Mouse (Mus musculus): ENCODE measurements around the gene Pigr.

Pigr gene

DNA sequence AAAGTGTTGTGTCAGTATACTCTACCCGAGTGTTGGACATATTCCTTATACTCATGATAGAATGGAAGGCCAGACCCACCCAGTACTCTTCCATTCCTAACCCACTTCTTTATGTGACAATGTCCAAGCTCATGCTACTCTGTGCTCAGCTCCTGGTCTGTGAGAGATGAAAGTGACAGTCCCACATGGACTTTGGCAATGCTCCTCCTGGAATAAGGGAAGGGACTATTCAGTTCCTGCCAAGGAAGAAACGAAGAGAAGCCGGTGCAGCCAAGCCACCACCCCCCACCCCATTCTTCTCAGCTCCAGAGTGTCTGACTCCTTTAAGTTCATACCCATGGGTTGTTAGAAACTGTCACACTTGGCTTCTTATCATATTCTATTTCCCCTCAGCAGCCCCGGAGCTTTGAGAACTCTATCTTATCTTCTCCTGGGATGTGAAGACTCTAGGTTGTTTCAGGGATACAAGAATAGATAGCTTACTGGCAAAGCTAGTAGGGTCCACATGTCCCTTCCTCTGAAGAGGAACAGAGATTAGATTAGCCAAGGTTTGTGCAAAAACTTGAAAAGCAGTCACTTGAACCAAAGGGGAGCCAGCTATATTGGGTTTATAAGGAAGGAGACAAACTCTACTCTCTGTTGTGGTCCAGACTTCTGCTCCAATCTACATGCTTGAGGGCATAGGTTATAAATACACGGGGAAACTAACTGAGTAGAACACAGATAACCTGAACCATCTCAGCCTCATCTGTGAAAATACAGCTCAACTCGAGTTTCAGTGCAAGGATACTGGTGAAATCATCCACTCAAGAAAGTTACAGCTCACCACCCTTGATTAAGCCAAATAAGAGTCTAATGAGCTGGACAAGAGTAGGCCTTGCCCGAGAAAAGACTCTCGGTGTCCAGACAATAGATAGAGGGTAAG, 3.7 kb downstream of the Pigr start:
- DNase-seq (ENCODE audit: low read depth, low spot score) = no peak

DNA sequence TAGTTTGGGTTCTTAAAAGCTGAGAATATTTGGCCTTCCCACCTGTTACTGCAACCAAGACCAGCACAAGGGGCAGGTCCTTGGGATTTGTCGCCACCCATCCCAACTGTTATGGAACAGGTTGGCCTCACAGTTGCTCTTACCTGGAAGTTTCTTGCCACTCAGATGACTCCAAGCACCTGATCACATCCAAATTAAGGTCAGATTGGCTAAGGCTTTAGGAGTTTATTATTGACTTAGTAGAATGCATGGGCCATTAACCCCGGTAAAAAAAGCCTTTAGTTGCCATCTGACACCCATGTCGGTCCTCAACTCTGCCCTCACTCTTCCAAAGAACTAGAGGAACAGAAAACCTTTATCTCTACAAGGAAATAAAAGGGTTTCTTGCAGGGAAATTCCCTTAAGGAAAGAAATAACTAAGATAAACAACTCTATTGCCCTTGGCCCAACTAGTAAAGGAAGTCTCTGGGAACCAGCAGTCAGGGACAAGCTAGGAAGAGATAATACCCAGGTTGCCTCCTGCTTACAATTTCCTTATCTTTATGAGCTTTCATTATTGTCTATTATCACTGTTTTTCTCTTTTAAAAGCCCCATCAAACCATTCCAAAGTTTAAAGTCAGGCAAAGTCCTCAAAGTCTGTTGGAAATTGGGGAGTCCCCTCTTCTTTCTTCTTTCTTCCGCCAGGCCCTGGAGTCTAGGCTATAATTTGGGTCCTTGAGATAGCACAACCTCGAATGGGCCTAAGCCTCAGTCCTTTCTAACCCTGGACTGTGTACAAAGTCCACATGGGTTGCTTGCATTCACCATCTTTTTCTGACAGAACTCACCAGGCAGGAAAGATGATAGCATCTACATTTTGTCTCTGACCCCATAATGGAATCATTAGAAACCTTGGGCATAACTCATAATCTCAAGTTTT, 6.0 kb downstream of the Pigr start:
- DNase-seq (ENCODE audit: low read depth, low spot score) = no peak

DNA sequence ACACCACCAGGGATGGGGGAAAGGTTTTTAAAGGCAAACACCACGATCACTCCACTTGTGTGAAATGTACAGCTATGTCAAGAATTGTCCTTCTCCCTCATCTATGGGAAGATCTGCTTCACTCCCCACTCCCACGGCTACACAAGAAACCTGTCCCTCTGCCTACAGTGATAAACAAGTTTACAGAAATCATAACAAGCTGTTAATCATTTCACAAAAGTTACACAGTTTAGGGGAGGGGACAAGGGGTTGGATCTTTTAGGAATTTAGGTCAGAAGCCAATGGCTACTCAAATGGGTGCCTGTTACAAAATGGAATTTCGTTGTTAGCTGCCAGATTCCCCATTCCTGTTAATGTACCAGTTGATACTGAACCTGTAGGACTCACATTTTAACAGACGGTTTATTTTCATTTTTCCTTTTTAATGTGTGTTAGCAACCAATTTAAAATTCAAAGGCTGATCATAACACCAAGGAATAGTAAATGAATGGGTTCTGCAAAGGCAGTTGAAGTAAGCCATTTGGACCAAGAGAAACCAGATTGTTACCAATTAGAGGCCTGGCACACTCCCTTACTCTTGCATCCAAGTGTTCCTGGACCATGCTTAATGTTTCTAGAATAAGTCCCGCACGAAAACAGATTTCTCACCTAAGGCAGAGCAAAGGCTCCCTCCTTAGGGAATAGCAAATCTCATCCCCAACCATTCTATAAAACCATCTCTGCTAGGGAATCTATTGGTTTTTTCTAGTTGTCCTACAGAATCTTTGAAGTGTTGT, 8.9 kb downstream of the Pigr start:
- no peak for DNase-seq (ENCODE audit: low read depth, low spot score)

DNA sequence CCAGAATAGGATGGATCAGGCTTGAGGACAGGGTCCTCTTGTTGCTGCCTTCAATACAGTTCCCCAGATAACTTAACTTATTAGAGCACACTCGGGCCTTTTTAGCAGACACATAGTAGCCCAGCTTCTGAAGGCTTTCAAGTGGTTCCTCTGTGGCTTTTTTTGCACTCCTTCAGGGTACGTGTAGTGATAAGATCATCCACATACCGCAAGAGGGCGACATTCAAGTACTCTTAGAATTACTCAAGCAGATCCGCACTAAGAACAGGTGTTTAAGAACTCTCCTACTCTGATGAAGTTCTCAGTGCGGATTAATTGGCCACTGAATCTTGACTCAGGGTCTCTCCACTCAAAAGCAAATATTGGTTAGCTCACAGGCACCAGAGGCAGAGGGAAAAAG, 11.8 kb downstream of the Pigr start:
- peak; percentile 59 for DNase-seq (ENCODE audit: low read depth, low spot score)

DNA sequence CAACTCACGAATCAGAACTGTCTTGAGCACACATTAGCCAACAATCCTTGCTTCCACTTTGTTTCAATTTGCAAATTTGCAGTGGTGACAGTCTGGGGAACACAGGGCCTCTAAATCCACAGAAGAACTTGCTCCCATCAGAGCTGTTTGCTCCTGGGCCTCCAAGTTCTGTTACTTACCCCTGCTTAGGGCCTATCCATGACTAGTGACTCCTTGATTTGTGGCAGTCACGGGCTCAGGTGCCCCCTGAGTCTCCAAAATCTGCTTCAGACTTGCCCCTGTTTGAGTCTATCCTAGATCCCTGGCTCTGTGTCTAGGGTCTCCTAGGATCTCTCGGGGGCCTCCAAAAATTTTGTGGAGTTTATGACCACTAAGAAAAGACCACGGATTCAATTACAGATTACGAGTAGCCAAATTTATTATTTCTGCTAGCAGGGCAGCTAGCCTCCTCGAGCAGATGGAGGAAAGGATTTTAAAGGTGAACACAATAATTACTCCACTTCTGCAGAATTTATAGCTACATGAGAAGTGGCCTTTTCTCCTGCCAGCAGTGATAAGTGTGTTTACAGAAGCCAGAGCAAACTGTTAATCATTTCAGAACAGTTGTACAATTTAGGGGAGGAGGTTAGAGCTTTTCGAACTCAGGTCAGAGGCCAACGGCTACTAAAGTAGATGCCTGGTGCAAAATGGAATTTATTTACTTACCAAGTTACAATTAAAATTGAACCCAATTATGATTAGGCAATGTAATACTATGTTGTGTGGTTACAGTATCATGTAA, 14.3 kb downstream of the Pigr start:
- DNase-seq (ENCODE audit: low read depth, low spot score) = no peak

DNA sequence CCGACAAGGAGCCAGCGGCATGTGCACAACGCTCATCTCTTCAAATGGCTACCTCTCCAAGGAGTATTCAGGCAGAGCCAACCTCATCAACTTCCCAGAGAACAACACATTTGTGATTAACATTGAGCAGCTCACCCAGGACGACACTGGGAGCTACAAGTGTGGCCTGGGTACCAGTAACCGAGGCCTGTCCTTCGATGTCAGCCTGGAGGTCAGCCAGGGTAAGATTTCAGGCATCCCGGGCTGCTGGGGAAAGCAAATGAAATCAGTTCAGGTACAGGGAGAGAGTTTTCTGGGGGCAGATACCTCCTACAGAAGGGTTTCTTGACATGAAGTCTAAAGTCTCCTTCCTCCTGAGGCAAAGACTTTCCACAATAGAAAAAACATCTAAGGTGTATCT, 15.1 kb downstream of the Pigr start:
- DNase-seq (ENCODE audit: low read depth, low spot score) = no peak

DNA sequence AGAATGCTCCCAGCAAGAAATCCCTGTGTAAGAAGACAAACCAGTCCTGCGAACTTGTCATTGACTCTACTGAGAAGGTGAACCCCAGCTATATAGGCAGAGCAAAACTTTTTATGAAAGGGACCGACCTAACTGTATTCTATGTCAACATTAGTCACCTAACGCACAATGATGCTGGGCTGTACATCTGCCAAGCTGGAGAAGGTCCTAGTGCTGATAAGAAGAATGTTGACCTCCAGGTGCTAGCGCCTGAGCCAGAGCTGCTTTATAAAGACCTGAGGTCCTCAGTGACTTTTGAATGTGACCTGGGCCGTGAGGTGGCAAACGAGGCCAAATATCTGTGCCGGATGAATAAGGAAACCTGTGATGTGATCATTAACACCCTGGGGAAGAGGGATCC, 18.0 kb downstream of the Pigr start:
- no peak for DNase-seq (ENCODE audit: low read depth, low spot score)

DNA sequence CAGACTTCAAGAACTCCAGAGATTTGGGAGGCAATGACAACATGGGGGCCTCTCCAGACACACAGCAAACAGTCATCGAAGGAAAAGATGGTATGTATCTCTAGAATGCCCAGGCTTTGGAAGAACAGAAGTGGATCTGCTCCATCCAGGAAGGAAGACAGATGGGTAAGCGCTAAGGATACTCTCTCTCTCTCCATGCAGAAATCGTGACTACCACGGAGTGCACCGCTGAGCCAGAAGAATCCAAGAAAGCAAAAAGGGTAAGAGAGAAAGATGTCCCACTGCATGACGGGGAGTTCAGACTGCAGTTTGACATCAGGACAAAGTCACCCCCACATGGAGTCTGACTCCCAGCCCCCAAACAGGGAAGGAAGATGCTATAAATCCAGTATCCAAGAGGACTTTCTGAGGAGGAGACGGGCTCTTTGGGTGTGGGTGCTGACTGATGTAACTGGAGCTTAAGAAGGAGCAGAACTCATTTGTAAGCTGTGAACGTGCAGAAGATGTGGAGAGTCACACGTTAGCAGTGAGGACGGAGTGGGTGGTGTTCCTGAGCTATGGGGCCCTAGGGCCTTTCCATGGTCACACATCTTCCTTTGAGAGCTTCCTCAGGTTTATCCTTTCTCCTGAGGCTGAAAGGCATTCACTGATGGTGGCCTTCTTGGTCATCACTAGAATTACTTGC, 23.2 kb downstream of the Pigr start:
- DNase-seq (ENCODE audit: low read depth, low spot score) = no peak

DNA sequence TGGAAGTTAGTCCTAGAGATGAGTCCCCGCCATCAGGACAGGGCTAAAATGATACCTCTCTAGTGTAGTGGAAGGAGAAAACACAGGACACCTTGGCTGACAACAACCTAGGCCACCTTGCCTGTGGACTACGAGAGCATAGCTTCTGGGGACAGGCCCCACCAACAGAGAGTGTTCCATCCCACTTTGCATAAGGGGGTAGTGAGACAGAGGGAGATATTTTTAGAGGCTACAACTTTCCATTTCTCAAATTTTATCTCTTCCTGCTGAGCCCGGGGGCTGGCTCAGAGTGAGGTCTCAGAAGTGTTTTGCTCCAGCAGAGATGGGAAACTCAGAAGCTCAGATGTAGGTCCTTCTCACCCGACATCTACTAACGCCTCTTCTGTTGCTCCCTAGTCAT, 23.9 kb downstream of the Pigr start:
- DNase-seq (ENCODE audit: low read depth, low spot score) = no peak

DNA sequence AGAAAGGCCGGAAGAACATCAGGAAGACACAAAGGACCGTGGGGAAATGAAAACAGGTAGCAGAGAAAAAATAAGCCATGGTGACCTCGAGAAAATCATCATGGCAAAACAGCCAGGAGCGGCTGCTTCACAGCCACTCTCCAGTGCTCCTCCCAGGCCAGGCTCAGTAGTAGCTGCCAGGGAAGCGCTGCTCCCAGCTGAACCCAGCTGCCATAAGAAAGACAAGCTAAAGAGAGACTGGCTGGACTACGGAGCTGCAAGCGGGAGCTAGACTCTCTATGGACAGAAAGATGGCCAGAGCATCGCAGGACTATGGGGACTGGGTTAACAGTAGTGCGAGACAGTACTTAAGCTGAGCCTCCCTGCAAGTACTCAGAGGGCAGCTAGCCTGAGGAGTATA, 28.3 kb downstream of the Pigr start:
- no peak for DNase-seq (ENCODE audit: low read depth, low spot score)

DNA sequence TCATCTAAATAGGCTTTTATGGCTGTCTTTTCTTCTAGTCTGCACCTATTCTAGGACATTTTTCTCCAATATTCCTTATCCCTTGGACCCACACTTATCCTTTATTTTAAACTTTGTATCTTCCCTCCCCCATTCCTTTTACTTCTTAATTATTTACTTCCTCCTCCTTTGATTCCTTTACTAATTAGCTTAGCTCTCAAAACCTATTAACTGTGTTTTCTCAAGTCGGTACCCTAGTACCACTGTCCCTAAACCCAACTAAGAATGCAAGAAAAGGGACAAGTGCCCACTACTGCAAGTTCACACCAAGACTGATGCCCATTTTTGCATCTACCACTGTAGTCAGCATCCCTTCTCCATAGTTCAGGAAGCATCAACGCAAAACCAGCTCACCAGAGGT, 29.2 kb downstream of the Pigr start:
- DNase-seq (ENCODE audit: low read depth, low spot score) = no peak

DNA sequence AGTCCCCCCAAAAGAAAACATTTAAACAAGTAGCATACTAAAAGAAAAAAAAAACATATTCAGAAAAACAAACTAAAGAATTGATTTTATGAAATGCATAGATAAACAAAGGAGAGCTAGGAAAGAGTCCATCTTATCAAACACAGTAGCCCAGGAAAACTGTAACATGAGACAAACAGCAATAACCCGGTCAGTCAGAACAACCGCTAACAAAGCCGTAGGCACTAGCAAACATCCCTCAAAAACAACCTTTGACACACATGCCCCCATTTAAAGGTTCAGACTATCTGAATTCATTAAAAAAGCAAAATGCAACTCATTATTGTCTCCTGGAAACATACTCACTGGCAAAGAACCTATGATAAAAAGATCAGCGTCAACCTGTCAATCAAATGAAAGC, 31.0 kb downstream of the Pigr start:
- no peak for DNase-seq (ENCODE audit: low read depth, low spot score)

DNA sequence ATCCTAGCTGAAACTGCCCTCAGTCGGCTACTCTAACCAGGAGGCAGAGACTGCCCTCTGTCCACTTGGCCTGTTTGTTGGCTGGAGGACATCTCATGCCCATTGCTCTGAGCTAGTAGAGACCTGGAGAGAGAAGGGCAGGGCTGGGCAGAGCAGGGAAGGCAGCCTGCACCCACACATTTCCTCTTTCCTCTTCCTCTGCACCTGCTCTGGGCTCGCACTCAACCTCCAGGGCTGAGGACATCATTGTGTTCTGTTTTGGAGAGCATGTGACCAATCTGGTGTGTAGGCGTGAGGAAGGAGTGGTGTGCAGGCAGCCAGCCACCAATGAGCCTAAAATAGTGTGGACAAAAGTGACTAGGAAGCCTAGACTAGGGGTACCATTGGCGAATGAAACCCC, 37.8 kb downstream of the Pigr start:
- no peak for DNase-seq (ENCODE audit: low read depth, low spot score)

DNA sequence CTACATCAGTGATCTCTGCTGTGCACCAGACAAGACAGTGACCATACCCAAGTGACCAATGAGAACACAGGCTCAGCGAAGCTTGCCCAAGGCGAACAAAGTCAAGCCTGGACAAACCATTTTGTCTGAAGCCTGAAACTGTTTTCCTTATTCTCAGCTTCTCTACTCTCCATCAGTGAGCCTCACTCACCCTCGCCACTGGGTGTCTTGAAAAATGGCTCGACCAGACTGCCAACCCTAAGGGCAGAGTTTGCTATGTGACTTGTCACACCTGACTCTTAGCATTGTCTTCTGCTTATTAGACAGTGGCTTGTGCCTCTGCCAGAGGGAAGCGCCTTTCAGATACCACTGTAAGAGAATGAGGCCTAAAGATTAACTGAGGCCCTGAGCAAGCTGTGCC, 38.3 kb downstream of the Pigr start:
- DNase-seq (ENCODE audit: low read depth, low spot score) = no peak

DNA sequence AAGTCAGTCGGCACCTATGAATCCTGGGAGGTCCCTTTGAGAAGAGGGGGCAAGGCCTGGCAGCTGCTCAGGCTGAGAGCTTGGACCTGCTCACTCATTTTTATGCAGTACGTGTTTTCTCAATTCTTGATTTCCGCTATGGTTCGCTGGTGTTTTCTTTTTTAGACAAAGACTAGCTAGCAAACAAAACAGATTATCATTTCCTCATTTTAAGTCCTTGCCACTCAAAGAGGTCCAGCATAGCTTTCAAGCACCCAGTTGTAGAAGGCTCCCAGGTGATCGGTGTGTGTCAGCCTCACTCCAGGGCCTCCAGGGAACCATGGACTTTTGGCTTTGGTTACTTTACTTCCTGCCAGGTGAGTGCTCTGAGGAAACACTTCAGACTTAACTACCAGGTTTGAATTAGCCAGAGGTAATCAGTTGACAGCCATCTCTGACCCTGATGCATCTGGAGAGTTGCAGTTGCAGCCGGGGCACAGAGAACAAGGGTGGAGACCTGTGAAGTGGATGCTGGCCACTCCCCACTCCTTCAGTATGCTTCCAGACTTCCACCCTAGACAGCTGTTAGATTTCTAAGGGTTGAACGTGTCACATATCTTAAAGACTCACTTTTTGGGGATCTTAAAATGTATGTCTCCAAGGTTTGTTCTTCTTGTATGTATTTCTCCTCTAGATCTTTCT, 39.2 kb downstream of the Pigr start, which contains the start of gene Fcmr:
Gene Fcmr, plus strand, starts transcription at position 129 of the 681 bp plus-strand sequence.
- no peak for DNase-seq (ENCODE audit: low read depth, low spot score)

DNA sequence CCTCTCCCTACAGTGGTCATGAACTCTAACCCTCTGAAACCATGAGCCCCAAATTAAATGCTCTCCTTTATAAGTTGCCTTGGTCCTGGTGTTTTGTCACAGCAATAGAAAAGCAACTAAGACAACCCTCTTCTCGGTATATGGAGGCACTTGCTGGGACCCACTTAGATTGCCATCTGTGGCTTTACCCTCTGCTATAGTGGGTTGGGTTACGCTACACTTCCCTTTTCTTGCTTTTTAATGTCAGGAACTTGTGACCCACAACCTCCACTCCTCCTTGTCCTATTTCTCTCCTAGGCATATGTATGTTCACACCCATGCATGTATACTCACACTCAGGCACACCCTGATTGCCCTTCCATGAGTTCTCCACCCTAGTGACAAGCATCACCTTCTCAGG, 46.4 kb downstream of the Pigr start:
- no peak for DNase-seq (ENCODE audit: low read depth, low spot score)

DNA sequence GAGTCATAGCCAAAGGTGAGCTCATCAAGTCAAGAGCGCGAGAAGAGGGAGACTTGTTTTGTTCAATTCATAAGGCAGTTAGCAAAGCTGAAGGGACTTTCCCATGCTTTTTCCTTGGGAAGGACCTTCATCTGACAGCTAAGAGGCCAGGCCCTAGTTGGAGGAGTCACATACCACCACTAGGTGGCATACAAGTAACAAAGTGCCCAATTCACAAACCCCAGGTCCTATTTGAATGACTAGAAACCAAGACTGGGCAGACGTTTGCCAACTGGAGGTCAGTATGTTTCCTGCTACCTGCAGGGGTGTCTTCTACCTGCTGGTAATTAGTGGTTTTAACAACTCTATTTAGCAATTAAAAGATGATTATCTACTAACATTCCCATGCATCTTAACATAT, 48.7 kb downstream of the Pigr start:
- peak; percentile 67 for DNase-seq (ENCODE audit: low read depth, low spot score)

DNA sequence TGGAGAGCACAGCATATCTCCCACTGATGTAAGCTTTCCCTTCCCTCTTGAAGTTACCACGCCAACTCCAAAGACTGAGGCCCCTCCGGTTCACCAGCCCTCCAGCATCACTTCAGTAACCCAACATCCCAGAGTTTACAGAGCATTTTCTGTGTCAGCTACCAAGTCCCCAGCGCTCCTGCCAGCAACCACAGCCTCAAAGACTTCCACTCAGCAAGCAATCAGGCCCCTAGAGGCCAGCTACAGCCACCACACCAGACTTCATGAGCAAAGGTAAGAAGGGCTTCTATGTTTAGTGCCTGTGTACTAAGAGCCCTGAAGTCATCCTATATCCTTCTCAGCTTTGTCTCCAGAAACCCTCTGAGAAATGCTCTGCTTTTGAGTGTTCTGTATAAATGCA, 49.4 kb downstream of the Pigr start:
- DNase-seq (ENCODE audit: low read depth, low spot score) = peak; percentile 43

DNA sequence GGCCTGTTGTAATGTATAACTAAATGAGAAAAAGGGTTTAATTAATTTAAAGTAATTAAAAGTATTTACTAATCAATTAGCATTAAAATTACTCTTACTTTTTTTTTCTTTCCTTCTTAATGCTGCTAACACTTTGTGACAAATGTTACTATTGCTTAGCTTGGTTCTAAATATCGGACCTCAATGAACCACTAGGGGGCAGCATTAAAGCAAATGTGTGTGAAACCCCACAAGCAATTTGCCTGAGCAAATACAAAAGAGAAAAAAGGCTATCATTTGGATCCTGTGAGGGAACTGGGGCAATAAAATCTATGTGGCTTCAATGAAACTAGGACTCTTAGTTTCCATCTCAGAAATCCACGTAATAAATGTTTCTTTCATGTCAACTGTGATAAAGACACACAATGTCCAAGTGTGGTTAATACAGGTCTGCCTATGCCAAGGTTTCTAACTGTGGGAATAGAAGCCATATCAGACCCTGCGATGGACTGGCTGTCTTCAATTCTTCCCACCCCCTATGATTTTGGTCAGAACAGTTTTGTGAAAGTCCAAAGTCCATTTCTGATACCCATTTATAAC, 50.5 kb downstream of the Pigr start:
- DNase-seq (ENCODE audit: low read depth, low spot score) = peak; percentile 75

Data from ES-CJ7 (cell line).